Mouse (Mus musculus) urinary bladder, adult 18-20 months (tissue): ENCODE measurements around the gene Serinc5.

ENCODE experiments used
- DNase-seq, 2 experiments: peaks; one replicate each; pipeline ENCODE4 v3.0.0; 2022; ENCODE audit warnings: low spot score in 2 of 2, mixed read lengths in 2 of 2

The Serinc5 gene

DNA sequence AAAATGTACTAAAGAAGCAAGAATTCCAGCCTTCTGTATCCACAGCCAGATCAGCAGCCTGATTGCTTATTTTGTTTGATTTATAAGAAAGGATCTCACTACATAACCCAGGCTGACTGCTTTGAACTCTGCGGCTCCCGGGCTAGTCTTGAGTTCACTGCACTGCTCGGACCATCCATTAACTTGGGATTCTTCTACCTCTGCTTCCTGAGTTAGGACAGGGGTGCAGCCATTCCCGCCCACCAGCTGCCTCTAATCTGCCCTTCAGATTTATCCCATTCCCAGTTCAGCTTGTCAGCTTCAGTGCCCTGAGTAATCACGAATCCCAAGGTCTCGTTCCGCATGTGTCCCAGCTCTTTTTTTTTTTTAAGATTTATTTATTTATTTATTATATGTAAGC lies 93.3 kb downstream of the Serinc5 start:
- DNase-seq = no peak

DNA sequence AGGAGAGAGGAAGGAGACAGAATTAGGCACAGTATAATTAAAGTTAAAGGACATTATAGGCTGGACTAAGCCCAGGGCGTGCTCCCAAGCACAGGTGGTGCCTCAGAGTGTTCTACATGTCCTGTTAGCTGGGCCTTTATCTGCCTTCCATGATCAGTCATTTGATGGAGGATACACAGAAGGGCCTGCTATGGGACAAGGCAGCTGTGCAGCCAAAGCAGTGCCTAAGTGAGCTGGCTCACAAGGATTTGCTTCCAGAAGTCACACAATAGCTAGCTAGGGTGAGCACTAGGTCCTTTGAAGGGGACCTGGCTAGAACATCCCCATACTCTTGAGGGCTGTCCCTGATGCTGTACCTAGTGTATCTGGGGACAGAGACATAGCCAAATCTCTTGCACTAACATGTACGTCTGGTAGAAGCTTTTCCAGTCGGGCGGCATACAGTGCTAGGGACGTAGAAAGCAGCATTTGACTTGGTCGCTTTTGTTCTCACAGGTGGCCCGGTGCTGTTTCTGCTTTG lies 94.2 kb downstream of the Serinc5 start:
- DNase-seq = no peak

DNA sequence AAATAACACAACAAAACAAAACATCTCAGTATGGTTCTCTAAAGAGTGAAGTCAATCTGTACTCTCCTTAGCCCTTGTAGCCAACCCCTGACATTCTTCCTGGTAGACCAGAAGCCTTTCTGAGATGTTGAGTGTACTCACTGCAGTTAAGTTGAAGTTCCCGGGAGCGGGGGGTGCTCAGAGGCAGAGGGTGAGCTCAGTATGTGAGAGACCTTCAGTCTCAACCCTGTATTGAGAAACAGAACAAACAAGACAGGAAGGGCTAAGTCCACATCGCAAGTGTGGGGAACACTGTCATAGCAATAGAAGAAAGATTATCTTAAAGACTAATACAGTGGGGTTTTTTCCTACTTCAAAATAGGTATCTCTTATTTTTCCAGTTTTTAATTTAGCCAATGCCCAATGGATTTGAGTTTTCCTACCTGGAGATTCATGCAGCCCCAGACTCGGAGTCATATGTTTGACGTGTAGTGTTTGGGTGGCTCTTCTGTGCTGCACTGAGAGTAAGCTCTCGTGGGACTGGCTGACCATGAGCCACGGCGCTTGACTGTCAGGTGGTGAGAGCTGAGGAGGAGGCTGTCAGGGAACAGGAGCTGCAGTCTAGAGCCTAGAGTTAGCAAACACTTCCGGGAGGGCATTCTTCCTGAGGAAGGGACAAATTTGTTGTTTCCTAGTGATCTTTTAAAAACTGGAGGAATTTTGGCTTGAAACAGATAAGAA lies 95.6 kb downstream of the Serinc5 start:
- no peak for DNase-seq

DNA sequence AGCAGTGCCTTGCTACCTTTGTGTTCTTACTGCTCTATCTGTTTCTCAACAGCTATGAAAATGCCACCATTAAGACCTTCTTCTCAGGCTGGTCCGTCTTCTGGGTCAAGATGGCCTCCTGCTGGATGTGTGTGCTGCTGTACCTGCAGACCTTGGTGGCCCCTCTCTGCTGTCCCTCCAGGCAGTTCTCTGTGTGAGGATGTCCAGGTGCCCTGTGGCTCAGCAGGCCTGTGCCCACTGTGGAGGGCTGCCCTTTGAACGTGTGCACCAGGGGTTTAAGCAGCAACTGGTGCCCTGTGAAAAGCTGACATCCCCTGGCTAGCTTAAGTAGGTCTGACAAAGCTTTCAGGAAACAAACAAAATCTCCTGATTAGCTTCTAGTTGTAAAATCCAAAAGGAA lies 97.0 kb downstream of the Serinc5 start:
- DNase-seq = no peak

DNA sequence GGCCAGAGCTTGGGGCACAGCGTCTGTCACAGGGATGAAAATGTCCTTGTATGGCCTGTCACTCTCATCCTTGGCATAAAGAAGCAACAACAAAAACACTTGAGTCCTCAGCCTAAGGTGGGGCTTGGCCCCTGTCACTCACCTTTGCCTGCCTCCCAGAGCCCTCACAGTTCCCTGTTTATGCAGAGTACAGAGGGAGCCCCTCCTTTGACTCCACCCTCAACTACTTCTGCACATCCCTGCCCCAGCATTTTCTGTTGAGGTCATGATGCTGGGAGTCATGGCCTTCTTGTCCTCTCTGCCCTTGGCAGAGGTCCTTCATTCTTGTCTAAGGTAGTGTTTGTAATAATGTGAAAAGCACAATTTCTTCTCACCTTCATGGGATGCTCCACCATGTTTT lies 97.6 kb downstream of the Serinc5 start:
- no peak for DNase-seq

DNA sequence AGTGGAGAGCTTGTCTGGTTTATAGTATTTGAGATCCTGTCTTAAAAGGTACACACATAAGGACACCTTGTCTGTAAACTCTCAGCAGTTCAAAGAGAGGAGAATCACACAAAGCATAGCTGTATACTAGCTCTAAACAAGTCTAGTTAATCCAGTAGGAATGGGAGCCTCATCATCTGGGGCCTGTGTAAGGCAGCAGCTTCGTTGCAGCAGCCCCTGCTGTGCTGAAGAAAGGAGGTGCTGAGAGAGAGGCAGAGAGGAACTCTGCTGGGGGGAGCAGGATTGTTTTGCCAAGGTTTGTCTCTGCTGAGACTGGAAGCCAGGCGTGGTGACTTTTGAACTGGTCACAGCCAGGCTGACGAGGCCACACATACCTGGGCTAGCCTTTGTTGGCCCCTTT lies 98.6 kb downstream of the Serinc5 start:
- DNase-seq = no peak

DNA sequence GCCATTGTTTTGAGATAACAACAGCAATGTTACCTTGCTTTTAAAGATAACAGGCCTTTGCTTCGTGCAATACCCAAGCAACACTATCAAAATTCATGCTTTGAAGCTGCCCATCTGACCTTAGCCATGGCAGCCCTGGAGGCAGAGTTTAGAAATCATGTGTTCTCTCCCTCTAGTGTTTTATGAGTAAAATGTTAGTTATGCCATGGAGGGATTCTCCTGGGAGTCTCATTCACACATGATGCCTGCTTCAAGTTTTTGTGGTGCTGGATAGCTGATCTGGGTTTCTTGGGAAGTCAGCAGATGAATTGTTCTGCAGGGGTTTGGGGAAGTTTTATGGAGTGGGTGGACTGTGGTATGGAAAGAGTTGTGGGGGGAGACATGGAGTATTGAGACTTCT lies 99.5 kb downstream of the Serinc5 start:
- no peak for DNase-seq

DNA sequence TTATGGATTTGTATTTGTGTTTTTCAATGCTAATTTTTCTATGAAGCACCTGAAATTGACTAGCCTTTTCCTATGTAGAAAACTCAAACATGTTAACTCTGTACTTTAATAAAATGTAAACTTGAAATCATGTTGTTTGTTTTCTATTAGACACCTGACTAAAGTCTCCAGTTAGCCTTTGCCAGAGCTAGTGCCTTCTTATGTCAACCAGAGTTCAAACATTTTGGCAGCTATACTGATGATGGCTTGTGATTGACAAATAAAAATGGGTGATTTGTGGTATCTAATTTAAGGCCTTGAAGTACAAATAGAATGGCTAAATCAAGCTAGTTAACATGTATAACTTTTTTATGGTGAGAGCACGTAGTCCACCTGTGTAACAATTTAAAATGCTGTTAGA lies 100.9 kb downstream of the Serinc5 start:
- DNase-seq = no peak

DNA sequence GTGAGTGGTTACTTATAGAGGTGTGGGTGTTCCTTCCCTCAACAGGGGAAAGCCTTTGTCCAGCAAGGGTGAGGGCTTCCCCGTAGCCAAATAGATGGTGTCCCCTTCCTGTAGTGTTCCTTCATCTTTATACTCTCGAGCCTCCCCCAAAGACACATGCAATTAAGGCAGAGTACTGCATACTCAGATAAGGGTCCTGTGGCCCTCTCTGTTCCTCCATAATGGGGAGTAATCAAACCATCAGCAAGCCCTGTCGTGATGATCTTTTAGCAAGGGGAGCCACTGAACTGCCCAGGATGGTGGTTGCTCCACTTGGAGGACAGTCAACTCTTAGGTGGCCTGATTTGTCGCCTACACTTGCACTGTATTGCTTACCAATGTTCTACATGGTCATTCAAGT lies 101.7 kb downstream of the Serinc5 start:
- DNase-seq = no peak

DNA sequence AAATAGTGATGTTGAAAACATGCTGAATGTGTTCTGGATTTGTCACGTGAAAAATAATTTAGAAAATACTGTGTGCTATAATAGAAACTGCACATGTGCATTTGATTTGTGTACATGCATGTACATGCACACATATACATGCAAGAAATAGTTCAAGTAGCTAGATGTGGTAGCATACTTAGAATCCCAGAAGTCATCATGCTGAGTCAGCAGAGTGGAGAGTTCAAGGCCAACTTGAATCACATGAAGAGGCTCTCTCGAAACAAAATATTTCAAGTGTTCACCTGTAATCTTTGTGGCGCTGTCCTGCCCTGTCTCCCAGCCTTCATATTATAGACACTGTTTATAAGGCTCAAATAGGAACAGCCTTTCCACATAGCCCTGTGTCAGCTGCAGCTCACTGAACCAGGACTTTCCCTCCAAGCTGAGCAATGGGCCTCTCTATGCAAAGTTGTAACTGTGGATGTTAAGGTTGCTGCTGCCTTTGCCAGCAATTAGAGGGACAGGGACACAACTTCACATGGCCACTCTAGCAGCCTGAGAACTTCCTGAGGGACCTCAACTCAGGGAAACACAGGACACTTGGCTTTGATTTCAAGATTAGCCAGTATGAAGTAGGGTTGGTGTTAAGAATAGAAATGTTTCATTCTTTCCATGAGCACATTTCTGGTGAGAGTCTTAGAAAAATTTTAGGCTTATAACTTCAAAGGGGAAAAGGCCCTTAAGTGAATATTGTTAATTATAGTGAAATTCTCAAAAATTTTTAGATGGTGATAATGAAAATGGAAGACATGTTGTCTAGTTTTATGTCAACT lies 107.2 kb downstream of the Serinc5 start:
- DNase-seq = no peak

DNA sequence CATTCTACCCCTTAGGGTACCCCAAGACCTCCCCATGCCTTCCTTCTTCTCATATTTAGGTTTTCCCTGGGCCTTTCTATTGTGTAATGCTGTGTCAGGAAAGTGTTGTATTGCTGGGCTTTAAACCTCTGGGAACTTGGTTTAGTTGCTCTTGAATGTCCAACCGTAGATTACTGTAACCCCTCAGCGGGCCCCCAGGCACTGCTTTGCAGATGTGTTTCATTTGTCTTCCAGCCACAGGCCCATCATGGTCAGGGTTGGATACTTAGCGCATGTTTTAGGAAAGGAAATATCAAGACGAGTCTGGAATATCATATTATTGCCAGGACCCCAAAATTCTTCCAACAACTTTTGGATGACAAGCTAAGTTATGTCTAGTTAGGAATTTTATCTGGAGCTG lies 110.1 kb downstream of the Serinc5 start:
- DNase-seq = no peak

DNA sequence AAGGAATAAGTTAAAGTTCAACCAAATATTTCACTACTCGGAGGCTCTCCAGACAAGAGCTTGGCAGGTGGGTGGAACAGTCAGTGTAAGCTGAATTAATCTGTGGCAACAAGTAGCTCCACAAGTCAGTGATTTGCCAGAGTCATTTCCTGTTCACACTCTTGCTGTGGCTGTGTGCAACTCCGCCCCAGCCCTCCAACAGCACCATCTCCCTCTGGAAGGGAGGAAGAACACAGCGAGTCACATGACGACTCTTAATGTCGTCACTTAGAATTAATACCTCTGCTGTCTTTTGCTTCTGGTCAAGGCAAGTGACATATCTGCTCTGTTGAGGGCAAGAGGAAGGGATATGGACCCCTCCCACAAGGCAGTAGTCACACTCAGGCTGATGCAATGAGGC lies 111.5 kb downstream of the Serinc5 start:
- DNase-seq = no peak

DNA sequence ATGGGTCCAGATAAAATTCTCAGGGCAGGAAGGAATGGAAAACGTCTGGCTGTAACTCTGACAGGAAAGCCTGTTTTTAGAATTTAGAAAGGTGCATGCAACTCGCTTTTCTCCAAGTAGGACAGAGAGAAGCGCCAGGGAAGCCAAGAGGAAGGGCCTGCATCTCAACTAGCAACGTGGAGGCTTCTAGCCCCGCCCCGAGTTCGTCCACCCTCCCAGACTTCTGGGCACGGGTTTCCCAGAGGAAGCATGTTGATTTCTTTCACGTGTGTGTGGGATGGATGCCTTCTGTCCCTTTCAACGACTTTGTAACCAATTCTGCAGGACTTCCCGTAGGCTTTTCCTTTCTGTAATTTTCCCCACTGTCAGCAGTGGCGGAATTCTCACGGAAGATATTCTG lies 118.9 kb downstream of the Serinc5 start:
- no peak for DNase-seq

DNA sequence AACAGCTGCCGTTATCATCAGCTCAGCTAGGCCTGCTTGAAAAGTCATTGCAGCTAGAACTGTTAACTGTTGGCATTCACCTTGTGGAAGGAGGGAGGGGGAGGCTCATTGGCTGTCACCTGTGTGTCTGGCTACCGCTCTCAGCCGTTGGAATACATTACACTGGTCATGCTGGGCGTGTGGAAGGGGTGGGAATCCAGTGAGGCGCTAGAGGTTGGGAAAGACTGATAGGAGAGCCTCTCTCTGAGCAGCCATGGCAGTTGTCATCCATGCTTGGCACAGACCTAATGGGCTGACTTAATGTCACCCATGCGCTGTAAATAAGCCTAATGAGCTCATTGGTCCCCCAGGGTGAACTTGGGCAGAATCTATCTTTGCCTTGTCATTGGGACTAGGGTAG lies 120.9 kb downstream of the Serinc5 start:
- no peak for DNase-seq

DNA sequence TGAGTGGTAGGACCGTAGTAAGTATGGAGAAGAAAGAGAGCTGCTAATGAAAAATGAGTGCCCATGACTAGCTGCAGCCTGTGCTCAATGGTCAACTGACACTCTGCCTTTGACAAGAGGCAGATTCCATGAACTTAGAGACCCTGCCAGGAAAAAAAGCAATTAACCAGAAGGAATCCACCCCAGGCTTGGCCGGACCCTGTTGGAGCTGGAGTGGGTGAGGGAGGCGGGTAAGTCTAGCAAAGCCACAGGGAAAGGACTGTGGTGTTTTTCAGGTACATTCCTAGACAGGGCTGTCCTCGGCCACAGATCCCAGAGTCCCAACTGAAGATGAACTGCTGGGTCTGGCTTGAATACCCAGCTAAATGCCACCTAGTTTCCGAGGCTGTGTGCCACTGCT lies 121.9 kb downstream of the Serinc5 start:
- no peak for DNase-seq

DNA sequence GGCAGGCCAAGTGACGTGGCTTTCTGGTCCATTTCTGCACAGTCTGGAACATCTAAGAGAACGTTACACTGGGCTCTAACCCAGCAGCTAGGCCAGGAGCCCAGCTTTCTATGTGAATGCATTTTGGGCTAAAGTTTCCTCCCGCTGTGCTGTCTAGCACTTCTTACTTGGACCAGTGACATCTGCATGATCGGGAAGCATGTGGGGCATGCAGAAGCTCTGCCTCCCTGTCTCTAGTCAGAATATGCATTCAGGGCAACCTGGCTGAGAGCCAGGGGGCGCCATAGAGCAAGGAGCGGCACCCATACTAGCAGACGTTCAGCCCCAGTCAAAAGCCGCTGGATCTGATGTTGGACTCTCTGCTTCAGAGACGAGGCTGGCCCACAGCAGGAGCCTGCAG lies 122.4 kb downstream of the Serinc5 start:
- DNase-seq = peak in 1 of 2 experiments; percentile 26

DNA sequence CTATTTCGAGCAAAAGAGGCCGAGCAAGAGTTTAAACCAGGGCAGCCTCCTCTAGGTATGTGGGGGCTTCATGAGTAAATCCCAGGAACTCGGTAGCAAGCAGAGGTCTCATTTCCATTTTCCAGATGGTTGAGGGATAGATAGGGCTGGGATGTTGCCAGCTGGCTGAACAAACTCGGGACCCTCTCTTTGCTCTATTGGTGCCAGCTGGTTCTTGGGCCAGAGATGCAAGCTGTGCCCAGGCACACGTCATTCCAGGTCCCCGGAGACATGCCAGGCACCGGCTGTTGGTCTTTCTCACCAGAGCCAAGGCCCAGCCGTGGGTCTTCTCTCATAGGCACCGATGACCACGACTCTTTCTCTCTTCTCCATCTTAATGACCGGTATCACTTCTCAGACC lies 122.8 kb downstream of the Serinc5 start:
- no peak for DNase-seq

DNA sequence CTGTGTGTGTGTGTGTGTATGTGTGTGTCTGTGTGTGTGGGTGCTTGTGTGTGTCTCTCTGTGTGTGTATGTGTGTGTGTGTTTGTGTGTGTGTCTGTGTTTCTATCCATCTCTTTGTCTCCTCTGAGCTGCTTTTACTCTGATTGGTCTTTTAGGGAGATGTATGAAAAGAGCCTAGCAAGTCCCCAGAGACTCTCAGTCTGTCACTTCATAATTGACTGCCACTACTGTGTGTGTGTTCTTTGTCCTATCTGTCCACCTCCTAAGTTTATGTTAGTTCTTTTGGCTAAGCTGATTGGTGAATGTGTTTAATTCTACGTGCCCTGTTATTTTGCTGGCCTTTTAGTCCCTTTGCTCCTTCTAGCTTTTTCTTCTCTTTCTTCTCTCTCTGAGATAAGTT lies 124.8 kb downstream of the Serinc5 start:
- DNase-seq = no peak

DNA sequence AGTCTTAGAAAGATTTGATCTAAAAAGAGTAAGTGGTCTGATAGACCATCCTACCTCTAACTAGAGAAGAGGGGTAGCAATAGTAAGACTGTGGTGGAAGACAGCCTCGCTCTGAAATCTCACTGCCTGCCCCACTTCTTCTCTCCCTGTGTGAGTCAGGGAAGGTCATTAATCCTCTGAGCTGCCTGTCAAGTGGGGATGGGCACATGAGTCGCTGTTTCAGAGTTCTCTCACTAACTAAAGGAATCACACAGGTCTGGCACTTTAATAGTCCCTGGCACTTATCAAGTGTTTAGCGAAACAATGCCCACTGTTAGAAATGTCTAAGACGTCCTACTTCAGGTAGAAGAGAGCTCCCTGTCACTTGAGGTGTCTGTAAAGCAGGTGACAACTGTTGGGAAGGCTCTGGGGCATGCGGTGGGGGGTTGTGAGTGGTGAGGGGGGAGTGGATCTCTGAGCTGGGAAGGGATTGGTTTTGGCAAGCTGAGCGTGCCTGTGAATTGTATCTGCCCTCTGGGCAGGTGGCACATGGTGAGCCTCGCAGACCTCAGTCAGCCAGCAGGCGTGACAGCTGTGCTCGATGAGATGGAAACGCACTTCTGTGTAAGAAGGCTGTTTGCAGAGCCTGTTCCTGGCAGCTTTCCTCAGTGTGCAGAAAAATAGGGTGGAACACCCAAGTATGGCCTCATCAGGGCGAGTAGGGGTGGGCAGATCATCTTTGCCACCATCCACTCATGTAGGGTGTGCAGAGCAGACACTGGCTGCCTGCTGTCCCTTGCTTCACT lies 125.8 kb downstream of the Serinc5 start:
- DNase-seq = no peak

DNA sequence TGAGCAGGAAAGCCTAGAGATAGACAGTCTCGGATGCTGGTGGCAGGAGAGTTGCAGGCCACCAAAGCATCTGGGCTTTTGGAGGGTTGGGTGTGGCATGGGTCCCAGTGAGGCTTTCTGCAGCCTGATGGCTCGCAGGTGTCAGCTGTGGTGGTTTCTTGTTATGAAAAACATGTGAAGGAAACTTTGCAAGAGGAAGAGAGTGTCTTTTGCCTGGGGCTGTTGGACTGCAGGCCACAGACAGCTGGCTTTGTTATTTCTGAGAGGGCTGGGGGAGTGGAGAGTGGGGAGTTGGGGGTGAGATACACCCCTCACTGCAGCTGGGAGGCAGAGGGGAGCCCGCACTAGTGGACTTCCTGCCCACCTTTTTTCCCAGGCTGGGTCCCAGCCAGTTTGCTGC lies 127.9 kb downstream of the Serinc5 start:
- no peak for DNase-seq

DNA sequence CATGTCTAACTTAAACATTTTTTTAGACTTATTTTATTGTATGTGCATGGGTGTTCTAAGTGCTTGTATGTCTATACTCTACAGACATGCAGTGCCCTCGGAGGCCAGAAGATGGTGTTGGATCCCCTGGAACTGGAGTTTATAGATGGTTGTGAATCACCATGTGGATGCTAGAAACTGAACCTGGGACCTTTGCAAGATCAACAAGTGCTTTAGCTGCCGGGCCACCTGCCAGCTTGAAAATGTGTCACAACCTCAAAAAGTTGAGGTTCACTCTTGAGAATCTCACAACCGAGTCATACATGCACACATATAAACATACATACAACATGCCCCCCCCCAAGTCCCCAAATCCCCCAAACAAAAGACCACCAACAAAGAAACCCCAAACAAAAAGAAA lies 129.0 kb downstream of the Serinc5 start:
- no peak for DNase-seq

DNA sequence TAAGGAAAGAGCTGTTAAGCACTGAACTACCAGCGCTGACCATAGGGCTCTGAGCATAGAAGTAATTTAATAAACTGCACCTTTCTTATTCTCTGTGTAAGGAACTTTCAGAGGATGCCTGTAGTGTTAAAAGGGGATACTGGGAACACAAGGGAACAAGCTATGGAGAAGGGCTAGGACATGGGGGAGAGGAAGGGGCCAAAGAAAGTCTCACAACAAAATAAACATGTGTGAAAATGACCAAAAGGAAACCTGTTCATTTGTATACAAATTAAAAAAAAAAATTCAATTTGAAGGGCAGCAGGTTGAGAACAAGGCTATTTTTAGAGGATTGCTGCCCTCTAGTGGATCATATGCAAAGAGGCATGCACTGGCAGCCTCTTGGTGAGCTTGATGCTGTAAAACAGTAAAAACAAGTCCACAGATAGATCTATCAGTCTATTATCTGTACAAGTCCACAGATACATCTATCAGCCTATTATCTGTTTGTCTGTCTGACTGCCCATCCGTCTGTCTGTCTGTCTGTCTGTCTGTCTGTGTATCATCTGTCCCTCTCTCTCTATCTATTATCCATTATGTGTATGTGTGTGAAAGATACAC lies 129.9 kb downstream of the Serinc5 start:
- DNase-seq = no peak
